Mouse (Mus musculus): Measurements from ENCODE around the gene Gm11214.

DNA sequence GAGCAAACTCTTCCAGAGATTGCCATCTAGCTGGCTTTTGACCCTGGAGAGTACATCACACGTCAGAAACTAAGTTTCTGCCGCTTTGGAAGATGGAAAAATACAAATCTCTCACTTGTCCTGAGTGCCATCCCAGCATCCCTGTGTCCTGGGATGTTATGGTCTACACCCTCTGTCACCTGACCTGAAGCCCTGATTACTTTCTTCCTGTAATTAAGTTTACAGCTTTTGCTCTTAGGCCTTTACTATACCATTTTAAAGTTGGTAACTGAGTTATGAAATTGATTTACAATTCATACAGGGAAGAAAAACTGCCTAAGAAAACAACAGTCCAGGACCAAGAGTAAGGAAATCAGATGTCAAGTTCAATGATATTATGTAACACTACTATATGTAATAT lies 19.3 kb upstream of the Gm11214 start:
- no peak for TF ChIP-seq EP300 (optimal IDR thresholded peaks at IDR 0.05)
- no peak for TF ChIP-seq CTCF (IDR thresholded peaks at IDR 0.05; ENCODE audit: low read depth)
